Comparison of ENCODE assay signal across 28 mouse cellular contexts in genomic region chr11:70380478-70381005, GRCm38 (mm10). TPM values are rescaled to one million over a fixed set of nuclear protein-coding genes. Genes with fewer than 3 reads are reported as not detected.
DNase-seq lines count a peak whose midpoint lies in the region; ATAC-seq and TF ChIP-seq lines count a peak whose summit lies in the region.
"Had no signal": no experiment of that assay in that cellular context is flagged by ENCODE, and none has a peak within 500 bp of the region (broad histone marks: within the 10 kb centered on the region; RNA-seq: fewer than 3 reads in every experiment).

No protein-coding gene starts in this region.

- TF ChIP-seq POLR2A in MEL (IDR thresholded peaks at IDR 0.05; ENCODE audit: control insufficient read depth in 1 of 2, insufficient read depth in 1 of 2, low read depth in 1 of 2, low read length in 2 of 2, poor library complexity in 1 of 2): no peak

- no peaks in the 10 kb centered on the region for H3K9me3 ChIP-seq in MEL (replicated peaks; ENCODE audit: insufficient read depth, low read length)
- H3K9me3 ChIP-seq in limb, embryonic 10.5 days (replicated peaks): no peaks in the 10 kb centered on the region
- H3K9me3 ChIP-seq: embryonic facial prominence, embryonic 12.5 days; embryonic facial prominence, embryonic 15.5 days; hindbrain, embryonic 12.5 days; intestine, embryonic 15.5 days had no signal

- no peak overlapping the region for H3K4me3 ChIP-seq in MEL (ENCODE audit: control insufficient read depth in 1 of 2, insufficient read depth in 1 of 2, low read depth in 2 of 2, low read length in 2 of 2)
- no peak overlapping the region for H3K4me3 ChIP-seq in limb, embryonic 10.5 days
- H3K4me3 ChIP-seq: embryonic facial prominence, embryonic 12.5 days; embryonic facial prominence, embryonic 15.5 days; gastrocnemius, adult 2 months; hindbrain, embryonic 12.5 days; intestine, embryonic 15.5 days had no signal

- peaks cover 0 to 2% of the 10 kb centered on the region in 2 experiments; a peak in 1 of 4 replicates for H3K27me3 ChIP-seq in MEL (ENCODE audit: control insufficient read depth in 1 of 2, insufficient read depth in 2 of 2, low read length in 2 of 2)
- no peaks in the 10 kb centered on the region for H3K27me3 ChIP-seq in limb, embryonic 10.5 days (ENCODE audit: low read depth, poor library complexity, severe bottlenecking)
- H3K27me3 ChIP-seq: embryonic facial prominence, embryonic 12.5 days; embryonic facial prominence, embryonic 15.5 days; hindbrain, embryonic 12.5 days; intestine, embryonic 15.5 days had no signal

- H3K4me1 ChIP-seq in MEL (ENCODE audit: control insufficient read depth in 1 of 2, insufficient read depth in 2 of 2, low read length in 2 of 2): peaks cover 5 to 25% of the 10 kb centered on the region in 2 experiments
- H3K4me1 ChIP-seq in limb, embryonic 10.5 days: no peaks in the 10 kb centered on the region
- H3K4me1 ChIP-seq: embryonic facial prominence, embryonic 12.5 days; embryonic facial prominence, embryonic 15.5 days; hindbrain, embryonic 12.5 days; intestine, embryonic 15.5 days had no signal

- H3K27ac ChIP-seq in MEL (ENCODE audit: control insufficient read depth, low read depth, low read length): no peak overlapping the region
- no peak overlapping the region for H3K27ac ChIP-seq in limb, embryonic 10.5 days
- H3K27ac ChIP-seq: embryonic facial prominence, embryonic 12.5 days; embryonic facial prominence, embryonic 15.5 days; gastrocnemius, adult 2 months; hindbrain, embryonic 12.5 days; intestine, embryonic 15.5 days had no signal

- TF ChIP-seq RAD21 in MEL (IDR thresholded peaks at IDR 0.05; ENCODE audit: low read depth, low read length): no peak

- H3K79me2 ChIP-seq in MEL (ENCODE audit: control insufficient read depth, insufficient read depth, low read length, poor library complexity): no peaks in the 10 kb centered on the region

- peak; percentile 36 for DNase-seq in 416B (ENCODE audit: low read depth)
- peak; percentile 61 for DNase-seq in MEL (ENCODE audit: low read depth, low spot score)
- DNase-seq in MN1 (ENCODE audit: low spot score): no peak
- no peak for DNase-seq in cerebellum, postnatal 36 days
- DNase-seq in limb, embryonic 10.5 days (ENCODE audit: low spot score): no peak
- DNase-seq: adrenal gland, adult 8-10 months; adrenal gland, postnatal 25 days; cerebellum, adult 18-20 months; cerebellum, adult 9-10 months; cerebellum, postnatal 14 days; forebrain, postnatal 0 days; gastrocnemius, adult 2 months; gastrocnemius, postnatal 14 days had no signal

- peak in 1 of 2 experiments; percentile 31; a peak in 2 of 4 replicates for TF ChIP-seq EP300 in MEL (IDR thresholded peaks at IDR 0.05; ENCODE audit: low read depth in 1 of 2, low read length in 2 of 2)

- peaks cover 0 to 21% of the 10 kb centered on the region in 2 experiments; a peak in 2 of 4 replicates for H3K36me3 ChIP-seq in MEL (ENCODE audit: control insufficient read depth in 1 of 2, insufficient read depth in 2 of 2, low read length in 2 of 2)
- peaks cover 12% of the 10 kb centered on the region for H3K36me3 ChIP-seq in limb, embryonic 10.5 days

- WGBS in limb, embryonic 10.5 days: 70% methylated on average over 1 of the region's 1 CpGs

- no peak overlapping the region for H3K9ac ChIP-seq in MEL (ENCODE audit: control insufficient read depth, low read depth, low read length, poor library complexity, severe bottlenecking)
- H3K9ac ChIP-seq: embryonic facial prominence, embryonic 12.5 days; embryonic facial prominence, embryonic 15.5 days; forebrain, postnatal 0 days; hindbrain, embryonic 12.5 days; intestine, embryonic 15.5 days had no signal

- TF ChIP-seq CTCF in MEL (IDR thresholded peaks at IDR 0.05 in 2 of 3, conservative IDR thresholded peaks at IDR 0.05 in 1 of 3; ENCODE audit: control insufficient read depth in 1 of 3, insufficient read depth in 1 of 3, low read depth in 2 of 3, low read length in 3 of 3, poor library complexity in 1 of 3, severe bottlenecking in 1 of 3): no peak

- peak; percentile 60 for ATAC-seq in granulocyte monocyte progenitor cell, adult 5-6 weeks (replicated peaks; ENCODE audit: poor library complexity, severe bottlenecking)
- ATAC-seq: activated CD4-positive, CD25-positive, alpha-beta regulatory T cell, adult 4 months; forebrain, embryonic 14.5 days; forebrain, postnatal 0 days; hindbrain, embryonic 16.5 days; intestine, embryonic 15.5 days had no signal

TF ChIP-seq in MEL, 35 proteins besides CTCF, POLR2A, EP300 and RAD21:
- no peak for TF ChIP-seq MAX (IDR thresholded peaks at IDR 0.05; ENCODE audit: low read length)
- TF ChIP-seq TCF12 (IDR thresholded peaks at IDR 0.05; ENCODE audit: low read depth, low read length): no peak
- TF ChIP-seq GABPA (IDR thresholded peaks at IDR 0.05; ENCODE audit: low read depth, low read length): no peak
- no peak for TF ChIP-seq TBP (IDR thresholded peaks at IDR 0.05; ENCODE audit: low read depth, low read length)
- no peak for TF ChIP-seq POLR2AphosphoS5 (IDR thresholded peaks at IDR 0.05; ENCODE audit: borderline replicate concordance, low read depth, low read length)
- TF ChIP-seq TAL1 (IDR thresholded peaks at IDR 0.05; ENCODE audit: low read length): peak; percentile 12; the same call in 1 of the 2 replicates
- no peak for TF ChIP-seq RCOR1 (IDR thresholded peaks at IDR 0.05; ENCODE audit: low read depth, low read length)
- no peak for TF ChIP-seq SMC3 (IDR thresholded peaks at IDR 0.05; ENCODE audit: low read depth, low read length)
- no peak for TF ChIP-seq NRF1 (IDR thresholded peaks at IDR 0.05; ENCODE audit: insufficient read depth, low read depth, low read length, poor library complexity, severe bottlenecking)
- TF ChIP-seq POLR2AphosphoS2 (IDR thresholded peaks at IDR 0.05; ENCODE audit: low read length): no peak
- peak; percentile 78 for TF ChIP-seq ZNF384 (IDR thresholded peaks at IDR 0.05; ENCODE audit: low read depth, low read length)
- no peak for TF ChIP-seq KAT2A (conservative IDR thresholded peaks at IDR 0.05; ENCODE audit: low read depth, low read length)
TF ChIP-seq in MEL: peak in this region for 2.

RNA-seq across cellular contexts. Expression of gene Alox15, which starts 28.7 kb away (rescaled TPM):
- not detected in 2 replicates for total RNA-seq in MEL (2012; rRNA removed)
- polyA plus RNA-seq in MEL (2012; ENCODE audit: insufficient read depth in 1 of 2, insufficient read length in 2 of 2, low read depth in 1 of 2, low replicate concordance in 2 of 2, missing spikeins in 1 of 2): not detected
- total RNA-seq in granulocyte monocyte progenitor cell, adult 5-6 weeks (2014; fragmentation: Nextera tagmentation): not detected in 2 replicates
- total RNA-seq in granulocyte monocyte progenitor cell, adult 5-6 weeks (2017): 0.62 and 0.82 TPM in 2 replicates
- polyA plus RNA-seq in limb, embryonic 10.5 days (2016; fragmentation: Nextera tagmentation; extraction: Ambion mirVana): not detected in 2 replicates
- total RNA-seq: common myeloid progenitor, adult 5-6 weeks; forebrain, postnatal 0 days; gastrocnemius, postnatal 14 days had no signal
- polyA plus RNA-seq: forebrain, embryonic 14.5 days; forebrain, postnatal 0 days; heart, embryonic 14.5 days; hindbrain, embryonic 12.5 days; hindbrain, embryonic 16.5 days had no signal

RNA-seq across cellular contexts. Expression of gene Pelp1, which starts 29.3 kb away (rescaled TPM):
- total RNA-seq in MEL (2012; rRNA removed): 46.4 and 50.6 TPM in 2 replicates
- polyA plus RNA-seq in MEL (2012; ENCODE audit: insufficient read depth in 1 of 2, insufficient read length in 2 of 2, low read depth in 1 of 2, low replicate concordance in 2 of 2, missing spikeins in 1 of 2): 10 to 100 TPM in 1 of 2 experiments, not detected in 1; 70.1 TPM
- total RNA-seq in granulocyte monocyte progenitor cell, adult 5-6 weeks (2014; fragmentation: Nextera tagmentation): 31.6 and 33.0 TPM in 2 replicates
- total RNA-seq in granulocyte monocyte progenitor cell, adult 5-6 weeks (2017): 9.9 and 12.7 TPM in 2 replicates
- polyA plus RNA-seq in limb, embryonic 10.5 days (2016; fragmentation: Nextera tagmentation; extraction: Ambion mirVana): 63.0 and 65.1 TPM in 2 replicates

RNA-seq across cellular contexts. Expression of gene Arrb2, which starts 51.9 kb away (rescaled TPM):
- total RNA-seq in MEL (2012; rRNA removed): 200 and 241 TPM in 2 replicates
- 100 to 1,000 TPM in 1 of 2 experiments, not detected in 1; 272 TPM for polyA plus RNA-seq in MEL (2012; ENCODE audit: insufficient read depth in 1 of 2, insufficient read length in 2 of 2, low read depth in 1 of 2, low replicate concordance in 2 of 2, missing spikeins in 1 of 2)
- total RNA-seq in granulocyte monocyte progenitor cell, adult 5-6 weeks (2014; fragmentation: Nextera tagmentation): 63.2 and 69.8 TPM in 2 replicates
- 41.1 and 74.9 TPM in 2 replicates for total RNA-seq in granulocyte monocyte progenitor cell, adult 5-6 weeks (2017)
- 24.6 and 25.5 TPM in 2 replicates for polyA plus RNA-seq in limb, embryonic 10.5 days (2016; fragmentation: Nextera tagmentation; extraction: Ambion mirVana)

RNA-seq across cellular contexts. Expression of gene Alox12e, which starts 58.1 kb away (rescaled TPM):
- not detected in 2 replicates for total RNA-seq in MEL (2012; rRNA removed)
- polyA plus RNA-seq in MEL (2012; ENCODE audit: insufficient read depth in 1 of 2, insufficient read length in 2 of 2, low read depth in 1 of 2, low replicate concordance in 2 of 2, missing spikeins in 1 of 2): not detected
- not detected in 2 replicates for total RNA-seq in granulocyte monocyte progenitor cell, adult 5-6 weeks (2014; fragmentation: Nextera tagmentation)
- total RNA-seq in granulocyte monocyte progenitor cell, adult 5-6 weeks (2017): not detected in 2 replicates
- 0.06 TPM in 1 of 2 replicates, not detected in the other for polyA plus RNA-seq in limb, embryonic 10.5 days (2016; fragmentation: Nextera tagmentation; extraction: Ambion mirVana)
- total RNA-seq: adrenal gland, adult 8-10 months; adrenal gland, postnatal 25 days; common myeloid progenitor, adult 5-6 weeks; gastrocnemius, adult 2 months; heart, adult 8-10 months; hematopoietic stem cell, adult 5-6 weeks had no signal
- polyA plus RNA-seq: activated CD4-positive, CD25-positive, alpha-beta regulatory T cell, adult 4 months; embryonic facial prominence, embryonic 12.5 days; forebrain, embryonic 11.5 days; forebrain, embryonic 14.5 days; heart, embryonic 11.5 days; heart, embryonic 14.5 days; heart, postnatal 0 days; hindbrain, embryonic 12.5 days; intestine, embryonic 15.5 days had no signal

Comparison
In these comparisons a context has a peak if more than half of its experiments do, and no peak if none do; other contexts are left out.
1. DNase-seq: peak in 416B (single experiment) and MEL (single experiment); none in MN1 (single experiment), cerebellum, postnatal 36 days (0 of 2) and limb, embryonic 10.5 days (single experiment).